Mouse (Mus musculus) liver, adult 2 months (tissue): ENCODE measurements around the gene Cd46.

Experiments used
- CTCF ChIP-seq: fragments of 200-500 bp; IDR thresholded peaks from 2 replicates; pipeline ENCODE4 v1.5.1; 2011; ENCODE audit warnings: low read depth, low read length, control low read depth
- POLR2A ChIP-seq: fragments of 200-500 bp; IDR thresholded peaks from 2 replicates; pipeline ENCODE4 v1.6.1; 2011; ENCODE audit warnings: low read length, control low read depth; ENCODE audit not compliant: insufficient read depth; ENCODE audit errors: extremely low read depth

- TF ChIP-seq POLR2A (no peak), CTCF (no peak)
Observed at GRCm38 (mm10) chr1:195100693-195101092, 8.6 kb upstream of the Cd46 start.
